Mouse (Mus musculus) fibroblast of lung, adult 2 months (primary cell): Measurements from ENCODE around the gene Agbl1.

Experiments
- DNase-seq: peaks from one replicate; pipeline ENCODE4 v3.0.0-alpha.2; 2011; ENCODE audit warnings: low read depth

The Agbl1 gene

DNA sequence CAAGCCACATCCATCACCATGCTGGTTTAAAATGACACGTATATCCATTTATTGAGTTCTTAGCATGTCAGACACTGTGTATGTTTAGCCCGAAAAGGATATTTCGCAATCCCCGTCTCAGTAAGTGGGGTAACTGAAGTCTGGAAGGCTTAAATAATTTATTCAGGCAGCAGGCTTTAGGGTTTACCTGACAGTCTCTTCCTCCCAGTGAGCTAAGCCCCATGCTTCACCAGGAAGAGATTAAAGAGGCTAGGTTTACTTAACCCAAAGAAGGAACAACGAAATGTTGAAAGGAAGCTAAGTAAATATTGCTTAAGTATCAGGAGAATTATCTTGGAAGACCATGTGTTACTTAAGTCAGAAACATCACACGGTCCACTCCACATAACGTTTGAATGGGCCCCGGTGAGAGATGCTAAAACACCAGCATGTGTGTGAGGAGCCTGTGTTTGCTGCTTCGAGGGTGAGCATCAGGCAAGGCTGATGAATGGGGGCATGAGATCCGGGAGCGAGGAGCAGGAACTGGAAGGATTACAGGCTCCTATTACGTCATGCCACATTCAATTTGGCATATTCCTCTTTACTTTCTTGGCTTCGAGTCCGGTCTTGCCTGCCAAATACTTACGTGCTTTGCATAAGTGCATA, 162.7 kb downstream of the Agbl1 start:
- DNase-seq, result no peak

- DNase-seq, result no peak
Measured at GRCm38 (mm10) chr7:76392941-76393817, 163.5 kb downstream of the Agbl1 start.

DNA sequence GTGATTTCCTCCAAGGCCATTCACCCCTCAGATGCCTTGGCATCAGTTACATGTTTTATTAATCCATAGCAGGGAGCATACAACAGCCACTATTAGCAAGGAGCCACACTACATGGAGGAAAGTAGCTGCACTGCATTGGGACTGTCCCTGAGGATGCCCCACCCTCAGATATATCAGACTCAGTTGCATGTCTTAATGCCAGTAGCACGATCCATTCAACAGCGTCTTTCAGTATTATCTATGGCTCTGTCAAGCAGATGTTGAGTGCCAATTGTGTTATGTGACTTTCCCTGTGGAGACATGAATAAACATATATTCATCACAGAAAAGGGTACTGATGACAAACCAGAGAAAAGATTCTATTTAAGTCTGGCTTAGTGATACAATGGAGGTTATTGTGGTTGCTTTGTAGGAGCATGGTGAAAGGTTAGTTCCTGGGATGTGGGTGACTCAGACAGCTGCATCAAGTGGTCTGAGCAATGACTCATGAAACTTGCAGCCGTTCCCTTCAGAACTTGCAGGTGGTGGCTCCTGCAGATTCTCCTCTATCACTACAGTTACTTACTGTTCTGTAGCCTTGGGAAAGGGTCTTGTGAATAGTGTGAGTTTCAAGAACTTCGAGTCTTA, 178.4 kb downstream of the Agbl1 start:
- DNase-seq, result no peak

GRCm38 (mm10) chr7:76409020-76409419, 179.3 kb downstream of the Agbl1 start:
- DNase-seq, result no peak

DNA sequence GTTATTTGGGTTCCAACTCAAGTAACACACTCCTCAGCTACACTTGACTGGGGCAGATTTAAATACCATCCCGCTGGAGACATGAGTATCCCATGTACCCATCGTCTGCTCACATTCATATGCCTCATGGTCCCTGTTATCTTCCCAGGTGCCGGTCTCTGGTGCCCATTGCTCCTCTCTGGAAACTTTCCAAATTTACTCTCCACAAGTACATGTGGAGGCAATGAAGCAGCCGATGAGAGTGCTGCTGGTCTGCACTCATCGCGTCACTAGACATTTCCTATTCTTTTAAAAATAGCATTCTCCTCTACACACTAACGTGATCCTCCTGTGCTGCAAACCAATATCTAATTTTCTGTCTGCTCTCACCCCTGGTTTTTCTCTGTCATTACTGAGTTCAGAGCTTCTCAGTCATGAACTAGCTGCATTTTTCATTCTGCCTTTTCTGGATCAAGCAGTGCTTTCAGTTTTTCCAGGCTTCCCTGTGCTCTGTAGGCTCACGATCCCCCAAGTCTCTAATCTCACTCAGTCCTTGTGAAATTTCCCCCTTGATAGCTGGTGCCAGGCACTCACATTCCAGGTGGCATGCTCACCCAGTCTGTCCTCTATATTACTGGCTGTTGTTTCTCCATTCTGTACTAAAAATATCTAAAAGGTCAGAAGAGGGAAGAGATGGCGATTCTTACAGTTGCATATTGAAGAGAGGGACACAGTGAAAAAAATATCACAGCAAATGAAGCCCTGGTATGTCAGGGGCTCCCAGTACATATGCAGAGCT, 180.9 kb downstream of the Agbl1 start:
- DNase-seq, result no peak

GRCm38 (mm10) chr7:76411933-76412587, 182.4 kb downstream of the Agbl1 start:
- DNase-seq, result no peak

GRCm38 (mm10) chr7:76416084-76416597, 186.5 kb downstream of the Agbl1 start:
- DNase-seq, result no peak

DNA sequence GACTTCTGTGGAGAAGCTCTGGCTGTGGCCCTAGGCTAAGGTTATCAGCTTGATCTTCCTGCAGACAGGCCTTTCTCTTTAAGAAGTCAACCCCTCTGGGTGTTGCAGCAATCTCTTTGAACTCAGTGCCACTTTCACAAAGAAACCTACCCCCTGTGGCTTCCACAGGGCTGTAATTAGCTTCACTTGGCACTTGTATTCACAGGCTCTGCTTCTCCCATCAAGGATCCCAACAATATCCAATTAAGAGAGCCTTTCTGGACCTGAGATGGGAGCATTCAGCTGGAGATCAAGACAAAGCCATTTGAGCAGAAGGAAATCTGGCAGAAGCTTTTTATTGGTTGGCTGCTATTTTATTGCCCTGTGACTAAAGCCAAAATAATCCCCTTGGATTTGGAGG, 208.9 kb downstream of the Agbl1 start:
- no peak for DNase-seq

- DNase-seq, result no peak
Measured at GRCm38 (mm10) chr7:76438988-76439387, 209.3 kb downstream of the Agbl1 start.

GRCm38 (mm10) chr7:76462361-76463001, 232.8 kb downstream of the Agbl1 start:
- no peak for DNase-seq

GRCm38 (mm10) chr7:76466427-76466826, 236.7 kb downstream of the Agbl1 start:
- DNase-seq, result no peak

GRCm38 (mm10) chr7:76474233-76474632, 244.5 kb downstream of the Agbl1 start:
- no peak for DNase-seq

- no peak for DNase-seq
Measured at GRCm38 (mm10) chr7:76485546-76485945, 255.9 kb downstream of the Agbl1 start.

- no peak for DNase-seq
Measured at GRCm38 (mm10) chr7:76487519-76487918, 257.8 kb downstream of the Agbl1 start.

- DNase-seq, result no peak
Measured at GRCm38 (mm10) chr7:76524291-76524690, 294.6 kb downstream of the Agbl1 start.

GRCm38 (mm10) chr7:76546456-76546855, 316.8 kb downstream of the Agbl1 start:
- DNase-seq, result no peak

DNA sequence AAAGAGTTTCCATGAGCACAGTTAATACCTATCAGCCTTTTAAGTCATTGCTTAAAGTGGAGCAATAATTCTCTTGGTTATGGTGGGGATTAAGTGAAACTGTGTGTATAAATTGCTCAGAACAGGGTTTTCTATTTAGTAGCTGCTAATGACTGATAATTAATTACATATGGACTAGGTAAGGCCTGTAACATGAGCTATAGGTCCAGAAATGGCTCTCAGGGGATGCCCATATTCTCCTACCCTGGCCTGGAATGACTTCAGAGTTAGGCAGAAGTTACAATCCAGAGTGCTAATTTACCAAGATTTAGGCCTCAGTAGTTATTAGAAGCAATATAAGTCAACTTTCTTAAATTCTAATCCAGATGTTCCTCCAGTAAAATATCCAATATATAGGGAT, 317.6 kb downstream of the Agbl1 start:
- DNase-seq, result no peak

- no peak for DNase-seq
Measured at GRCm38 (mm10) chr7:76551860-76552259, 322.2 kb downstream of the Agbl1 start.

GRCm38 (mm10) chr7:76560564-76561258, 331.0 kb downstream of the Agbl1 start:
- no peak for DNase-seq

- no peak for DNase-seq
Measured at GRCm38 (mm10) chr7:76562506-76562905, 332.8 kb downstream of the Agbl1 start.
